Mouse (Mus musculus): ENCODE data around the gene Rnf167.

Rnf167 gene

DNA sequence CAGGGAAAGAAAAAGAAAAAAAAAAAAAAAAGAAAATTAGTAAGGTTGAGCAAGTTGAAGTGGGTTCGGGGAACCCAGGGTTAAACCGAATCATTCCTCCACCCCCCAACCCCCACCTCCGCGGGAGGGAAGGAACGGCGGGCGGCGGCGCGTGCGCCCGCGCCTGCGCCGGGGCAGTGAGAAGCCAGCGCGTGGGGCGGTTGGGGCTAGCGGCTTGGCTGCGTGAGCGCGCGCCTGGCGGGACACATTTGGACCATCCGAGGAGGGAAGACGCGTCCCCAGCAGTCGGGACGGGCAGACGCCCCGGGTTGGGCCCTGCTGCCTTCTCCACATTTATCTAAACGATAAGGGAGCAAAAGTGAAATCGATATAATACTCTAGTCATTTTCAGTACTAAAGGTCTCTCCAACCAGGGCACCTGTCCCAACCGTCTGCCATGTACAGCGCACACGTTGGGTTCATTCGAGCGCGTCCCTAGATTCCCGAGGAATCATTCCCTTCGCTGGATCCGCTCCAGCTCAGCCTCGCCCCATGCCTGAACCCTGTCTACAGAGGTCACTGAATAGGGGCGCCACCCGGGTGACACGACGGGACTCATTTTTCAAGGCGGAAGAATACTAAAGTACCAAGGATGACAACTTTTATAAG, 8.0 kb downstream of the Rnf167 start:
- DNase-seq (ENCODE audit: low spot score in 2 of 2): peak in 1 of 2 experiments; percentile 64

DNA sequence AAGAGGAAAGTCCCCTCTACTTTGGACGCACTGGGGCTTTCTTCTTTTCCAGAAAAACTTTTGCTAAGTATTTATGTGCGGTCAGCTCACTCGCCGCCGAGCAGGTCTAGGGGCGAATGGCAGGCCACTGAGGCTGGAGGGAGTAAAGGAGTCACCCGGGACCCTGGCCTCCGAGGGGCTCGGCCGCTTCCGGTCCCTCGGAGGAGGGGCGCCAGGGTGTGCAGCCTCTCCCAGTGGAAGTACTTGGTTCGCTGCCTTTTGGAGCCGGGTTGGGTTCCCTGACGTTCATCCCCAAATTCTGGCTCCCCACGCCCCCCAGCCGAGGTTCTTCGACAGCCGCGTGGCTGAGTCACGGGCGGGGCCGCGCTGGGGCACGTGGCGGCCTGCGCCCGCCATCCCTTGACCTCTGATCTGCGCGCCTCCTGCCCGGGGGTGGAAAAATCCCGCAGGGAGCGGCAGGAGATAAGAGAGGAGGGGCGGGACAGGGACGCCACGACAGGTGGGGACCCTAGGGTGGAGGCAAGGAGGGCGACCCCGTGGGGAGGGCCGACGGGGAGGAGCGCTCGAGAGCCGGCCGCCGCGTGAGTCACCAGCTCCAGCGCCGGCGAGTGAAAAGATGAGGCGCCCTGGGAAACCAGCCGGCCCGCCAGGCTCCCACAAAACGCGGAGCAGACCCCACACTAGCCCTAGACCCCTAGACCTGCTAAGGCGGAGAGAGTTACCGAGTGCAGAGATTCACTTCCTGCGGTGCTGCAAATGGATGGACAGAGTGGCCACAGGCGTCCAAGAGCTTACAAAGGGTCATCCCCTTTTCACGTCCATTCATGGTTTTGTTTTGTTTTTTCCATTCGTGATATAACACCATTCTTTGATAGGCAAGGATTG, 8.8 kb downstream of the Rnf167 start:
- DNase-seq (ENCODE audit: low spot score in 2 of 2): no peak

DNA sequence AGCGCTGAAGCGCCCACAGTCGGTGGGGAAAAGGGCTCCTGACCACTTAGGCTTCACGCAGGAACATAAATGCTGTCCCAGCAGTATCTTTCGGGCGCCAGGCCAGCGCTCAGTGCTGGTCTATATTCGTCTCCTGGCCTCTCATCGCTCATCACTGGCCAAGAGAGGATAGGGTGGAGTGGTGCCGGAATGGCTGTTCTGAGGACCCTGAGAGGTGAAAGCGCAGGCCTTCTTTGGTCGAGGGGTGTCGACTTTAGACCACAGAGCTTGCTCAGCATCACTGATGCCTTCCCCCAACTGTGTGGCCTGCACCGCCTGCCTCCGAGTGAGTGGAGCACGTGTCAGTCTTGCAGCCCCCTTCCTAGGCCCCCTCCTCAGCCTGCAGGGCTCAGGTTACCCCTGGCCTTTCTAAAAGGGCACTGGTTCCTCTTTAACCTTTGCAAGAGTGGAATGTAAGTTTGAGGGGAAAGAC, 9.5 kb downstream of the Rnf167 start:
- DNase-seq (ENCODE audit: low spot score in 2 of 2): no peak

DNA sequence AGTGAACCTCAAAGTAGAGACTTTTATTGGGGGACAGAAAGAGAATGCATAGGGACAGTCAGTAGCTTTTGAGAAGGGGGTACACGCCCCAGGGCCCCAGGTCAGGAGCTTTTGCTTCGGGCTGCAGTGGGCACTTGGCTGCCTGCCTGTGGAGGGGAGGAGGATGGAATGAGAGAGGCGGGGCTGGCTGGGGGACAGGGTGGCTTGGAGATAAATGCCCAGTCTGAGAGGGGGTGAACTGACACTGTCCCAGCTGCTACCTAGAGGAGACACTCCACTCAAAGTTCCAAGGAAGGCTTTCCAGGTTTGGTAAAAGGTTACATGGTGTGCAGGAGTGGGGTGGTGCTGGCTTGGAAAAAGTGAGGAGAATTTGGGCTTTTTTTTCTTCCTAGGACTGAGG, 9.9 kb downstream of the Rnf167 start, which contains the start of gene Eno3:
Gene Eno3 (plus strand): TSS at position 239 of the 400 bp plus-strand sequence.
- DNase-seq (ENCODE audit: low spot score in 2 of 2): no peak

DNA sequence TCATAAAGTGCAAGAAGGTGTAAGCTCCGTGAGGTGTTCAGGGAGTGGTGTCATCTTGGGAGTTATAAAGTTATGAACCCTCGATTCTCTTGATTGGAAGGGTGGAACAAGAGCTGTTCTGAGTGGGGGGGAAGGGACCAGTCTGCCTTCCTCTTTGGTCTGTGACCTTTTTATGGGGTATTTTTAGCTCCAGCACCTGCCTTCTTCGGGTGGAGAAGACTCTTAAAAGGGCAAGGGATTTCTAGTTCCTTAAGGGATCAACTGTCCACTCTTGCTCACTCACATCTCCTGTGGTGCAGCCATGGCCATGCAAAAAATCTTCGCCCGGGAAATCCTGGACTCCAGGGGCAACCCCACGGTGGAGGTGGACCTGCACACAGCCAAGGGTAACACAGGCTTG, 10.5 kb downstream of the Rnf167 start:
- no peak for DNase-seq (ENCODE audit: low spot score in 2 of 2)

DNA sequence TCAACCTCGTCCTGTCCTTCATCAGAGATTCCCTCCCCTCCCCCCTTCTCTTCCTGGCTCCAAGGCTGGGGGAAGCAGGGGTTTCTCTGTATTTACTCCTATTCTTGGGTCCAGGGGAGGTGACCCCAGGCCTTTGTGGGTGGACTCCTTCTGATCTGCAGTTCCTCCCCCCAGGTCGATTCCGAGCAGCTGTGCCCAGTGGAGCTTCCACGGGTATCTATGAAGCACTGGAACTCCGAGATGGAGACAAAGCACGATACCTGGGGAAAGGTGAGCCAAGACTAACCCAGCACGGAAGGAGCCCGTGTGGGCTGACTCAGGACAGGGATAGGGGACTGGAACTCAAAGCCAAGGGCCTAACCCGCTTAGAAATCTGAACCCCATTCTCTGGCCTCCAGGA, 11.0 kb downstream of the Rnf167 start:
- no peak for DNase-seq (ENCODE audit: low spot score in 2 of 2)

DNA sequence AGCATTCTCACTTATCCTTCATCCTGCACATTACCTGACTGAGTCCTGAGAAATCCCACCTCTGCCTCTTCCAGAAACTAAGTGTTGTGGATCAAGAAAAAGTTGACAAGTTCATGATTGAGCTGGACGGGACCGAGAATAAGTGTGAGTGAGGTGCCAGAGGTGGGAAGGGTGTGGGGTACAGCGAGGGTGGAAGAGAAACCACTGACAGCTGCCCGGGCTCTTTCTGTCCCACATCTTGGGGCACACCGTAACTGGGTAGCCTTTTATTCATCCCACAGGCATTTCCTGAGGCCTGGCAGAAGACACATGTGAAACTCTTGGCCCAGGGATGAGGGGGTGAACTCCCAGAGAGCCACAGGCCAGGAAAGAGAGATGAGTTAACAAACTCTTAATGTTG, 11.5 kb downstream of the Rnf167 start:
- DNase-seq (ENCODE audit: low spot score in 2 of 2): no peak

DNA sequence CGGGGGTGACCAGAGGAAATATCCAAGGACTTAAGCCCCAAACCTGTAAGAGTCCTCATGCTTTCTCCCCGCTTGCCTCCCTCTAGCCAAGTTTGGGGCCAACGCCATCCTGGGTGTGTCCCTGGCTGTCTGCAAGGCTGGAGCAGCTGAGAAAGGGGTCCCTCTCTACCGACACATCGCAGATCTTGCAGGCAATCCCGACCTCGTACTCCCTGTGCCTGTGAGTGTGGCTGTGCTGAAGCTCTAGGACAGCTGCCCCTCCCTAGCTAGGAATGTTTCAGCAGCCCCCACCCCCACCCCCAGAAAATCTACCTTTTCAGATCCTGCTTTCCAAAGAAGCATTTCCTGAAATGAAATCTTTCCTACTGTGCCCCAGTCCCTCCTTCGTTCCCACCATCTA, 11.9 kb downstream of the Rnf167 start:
- no peak for DNase-seq (ENCODE audit: low spot score in 2 of 2)

DNA sequence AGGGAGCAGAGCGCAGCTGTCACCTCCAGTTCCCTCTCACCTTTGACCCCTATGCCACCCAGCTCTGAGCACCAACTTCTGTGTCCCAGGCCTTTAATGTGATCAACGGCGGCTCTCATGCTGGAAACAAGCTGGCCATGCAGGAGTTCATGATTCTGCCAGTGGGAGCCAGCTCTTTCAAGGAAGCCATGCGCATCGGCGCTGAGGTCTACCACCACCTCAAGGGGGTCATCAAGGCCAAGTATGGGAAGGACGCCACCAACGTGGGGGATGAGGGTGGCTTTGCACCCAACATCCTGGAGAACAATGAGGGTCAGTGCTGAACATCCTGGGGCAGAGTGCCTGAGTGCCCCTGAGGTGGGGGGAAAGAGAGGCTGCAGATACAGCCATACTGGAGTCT, 13.5 kb downstream of the Rnf167 start:
- no peak for DNase-seq (ENCODE audit: low spot score in 2 of 2)

DNA sequence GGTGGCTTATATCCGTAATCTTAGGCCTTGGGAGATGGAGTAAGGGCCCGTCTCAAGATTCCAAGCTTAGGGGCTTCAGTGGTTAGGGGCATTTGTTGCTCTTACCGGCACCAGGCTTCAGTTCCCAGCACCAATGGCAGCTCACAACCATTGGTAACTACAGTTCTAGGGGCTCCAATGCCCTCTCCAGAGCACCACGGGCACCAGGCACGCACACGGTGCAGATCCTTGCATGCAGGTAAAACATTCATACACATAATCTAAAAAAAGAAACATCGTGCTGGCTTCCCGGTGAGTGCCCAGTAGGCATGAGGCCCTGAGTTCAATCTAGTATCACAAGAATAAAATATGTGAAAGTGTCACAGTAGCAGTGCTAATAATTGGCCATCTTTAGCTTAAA, 16.1 kb downstream of the Rnf167 start:
- DNase-seq (ENCODE audit: low spot score in 2 of 2): no peak

DNA sequence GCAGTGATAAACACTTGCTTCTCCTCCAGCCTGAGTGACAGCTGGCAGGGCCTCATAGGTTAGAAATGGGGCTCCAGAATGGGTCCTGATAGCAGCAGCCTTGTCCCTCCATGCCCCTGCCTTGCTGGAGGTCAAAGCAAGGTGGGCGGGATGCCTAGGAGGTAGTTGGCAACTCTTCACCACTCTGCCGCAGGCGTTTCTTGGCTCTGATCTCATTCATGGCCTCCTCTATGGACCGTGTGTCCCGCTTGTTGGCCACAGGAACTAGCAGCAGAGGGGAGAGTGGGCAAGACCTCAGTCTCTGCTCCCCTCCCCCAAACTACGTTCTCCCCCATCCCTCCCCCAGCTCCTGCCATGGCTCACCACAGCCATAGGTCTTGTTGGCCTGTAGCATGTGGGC, 16.9 kb downstream of the Rnf167 start:
- no peak for DNase-seq (ENCODE audit: low spot score in 2 of 2)

DNA sequence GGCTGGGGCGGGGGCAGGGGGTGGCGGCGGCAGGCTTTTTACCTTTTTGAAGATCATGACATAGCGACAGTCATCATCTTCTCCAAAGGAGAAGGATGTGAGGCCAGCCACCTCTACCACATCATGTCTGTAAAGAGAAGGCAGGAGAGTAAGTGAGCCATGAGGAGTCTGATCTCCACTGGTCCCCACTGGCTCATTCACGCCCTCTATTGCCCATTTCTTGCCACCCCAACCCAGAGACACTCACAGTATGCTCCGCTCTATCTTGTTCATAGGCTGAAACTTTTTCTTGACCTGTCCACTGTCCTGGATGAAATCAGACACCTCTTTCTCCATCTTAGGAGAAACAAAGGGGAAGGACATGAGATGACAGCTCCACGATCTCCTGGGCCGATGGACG, 17.7 kb downstream of the Rnf167 start:
- DNase-seq (ENCODE audit: low spot score in 2 of 2): no peak

DNA sequence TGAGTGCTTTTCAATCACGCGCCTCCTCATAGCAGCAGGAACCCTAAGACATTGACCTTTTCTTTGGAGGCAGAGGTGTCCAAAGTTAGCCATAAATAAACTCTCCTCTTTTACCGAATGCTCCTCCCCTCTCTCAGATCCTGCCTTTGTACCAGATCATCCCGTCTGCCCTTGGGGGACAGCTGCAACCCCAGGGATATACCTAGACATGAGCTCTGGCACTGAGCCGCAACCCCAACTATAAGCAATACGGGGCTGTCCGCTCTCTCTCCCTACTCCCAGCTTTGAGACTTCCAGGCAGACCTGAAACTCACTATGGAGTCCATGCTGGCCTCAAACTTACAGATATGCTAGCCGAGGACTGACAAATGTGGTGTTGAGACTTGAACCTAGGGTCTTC, 19.7 kb downstream of the Rnf167 start:
- no peak for DNase-seq (ENCODE audit: low spot score in 2 of 2)

DNA sequence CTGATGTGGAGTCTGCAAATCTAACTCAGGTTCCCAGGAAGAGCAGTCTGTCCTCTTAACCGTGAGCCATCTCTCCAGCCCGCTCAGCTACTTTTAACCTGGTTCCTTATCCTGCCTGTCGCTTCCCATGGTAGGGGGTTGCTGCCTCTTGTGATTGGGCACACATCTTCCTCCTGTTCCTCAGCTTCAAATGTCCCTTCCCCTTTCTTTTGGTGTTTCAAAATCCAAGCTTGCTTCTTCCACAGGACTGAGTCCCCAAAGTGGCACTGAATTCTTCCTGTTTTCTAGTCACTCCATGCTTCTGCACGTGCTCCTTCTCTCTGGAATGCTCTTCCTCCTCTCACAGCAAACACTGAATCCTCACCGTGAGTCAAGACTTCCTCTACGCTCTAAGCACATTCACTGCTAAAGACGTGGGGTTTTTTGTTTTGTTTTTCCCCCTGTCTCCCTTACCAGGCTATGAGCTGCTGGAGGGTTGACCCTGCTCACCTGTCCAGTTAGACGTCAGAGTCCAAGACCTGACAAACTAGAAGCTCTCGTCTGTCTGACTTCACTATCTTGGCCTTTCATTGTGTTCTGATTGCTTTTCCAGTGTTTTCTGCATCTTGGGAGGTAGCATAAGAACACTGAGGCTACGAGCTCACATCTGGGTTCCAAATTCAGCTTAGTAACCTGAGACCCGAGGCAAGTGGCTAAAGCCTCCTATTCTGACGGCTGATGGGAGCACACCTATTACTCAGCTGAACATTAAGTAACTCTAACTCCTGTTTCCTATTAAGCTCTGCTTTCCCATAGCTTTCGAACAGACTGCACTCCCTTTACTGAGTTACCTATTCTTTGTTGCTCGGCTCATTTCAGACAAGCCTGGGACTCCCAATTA, 20.5 kb downstream of the Rnf167 start:
- no peak for DNase-seq (ENCODE audit: low spot score in 2 of 2)

DNA sequence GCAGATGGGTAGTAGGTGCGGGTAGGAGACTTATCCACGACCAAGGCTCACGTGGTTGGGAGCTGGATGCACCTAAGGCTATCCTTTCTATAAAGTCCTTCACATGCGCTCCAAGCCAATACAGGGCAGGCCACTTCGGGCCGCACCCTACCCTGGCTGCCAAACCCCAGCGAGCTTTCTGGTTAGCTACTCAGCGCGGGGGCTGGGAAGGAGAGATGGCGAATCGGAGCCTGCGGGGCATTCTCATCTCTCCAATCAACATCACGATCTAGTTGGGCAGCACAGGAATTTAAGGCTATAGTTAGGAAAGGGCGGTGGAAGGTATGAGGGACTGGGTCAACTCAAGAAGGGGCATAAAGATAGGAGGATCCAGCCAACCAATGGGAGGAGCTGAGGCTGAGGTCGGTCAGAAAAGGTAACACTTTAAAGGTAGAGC, 21.3 kb downstream of the Rnf167 start:
- DNase-seq (ENCODE audit: low spot score in 2 of 2): no peak

DNA sequence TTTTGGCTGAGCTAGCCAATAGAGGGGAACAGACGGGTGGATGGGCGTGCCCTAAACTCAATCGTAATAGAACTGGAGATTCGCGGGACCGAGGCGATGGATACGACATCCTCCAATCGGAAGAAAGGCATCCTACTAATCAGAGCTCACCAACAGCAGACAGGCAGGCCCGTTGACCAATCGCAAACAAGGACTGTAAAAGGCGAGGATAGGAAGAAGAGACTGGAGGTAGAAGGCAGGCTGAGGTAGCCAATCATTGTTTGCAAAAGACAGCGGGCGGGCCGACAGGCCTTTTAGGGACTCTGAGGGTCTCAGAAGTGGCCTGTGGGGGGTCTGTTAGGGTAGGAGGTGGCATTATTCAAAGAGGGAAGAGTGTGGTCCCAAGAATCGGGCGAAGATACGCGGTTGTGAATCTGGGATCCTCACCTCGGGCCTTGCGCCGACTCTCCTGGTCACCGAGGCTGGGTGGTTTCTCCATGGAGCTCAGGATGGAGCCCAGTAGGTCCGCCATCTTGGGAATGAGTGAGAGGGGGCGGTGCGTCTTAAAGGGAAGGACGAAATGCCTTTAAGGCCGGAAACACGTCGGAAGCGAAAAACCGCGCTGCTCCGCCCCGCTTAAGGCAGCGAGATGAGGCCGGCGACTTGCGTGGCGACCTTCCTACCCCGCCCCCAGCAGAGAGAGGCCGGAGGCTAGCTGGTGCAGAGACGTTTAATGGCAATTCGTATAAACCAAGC, 21.9 kb downstream of the Rnf167 start, which contains the start of gene Spag7:
Gene Spag7 (minus strand): TSS at position 646 of the 735 bp plus-strand sequence.
- DNase-seq (ENCODE audit: low spot score in 2 of 2): peak; percentile 99

DNA sequence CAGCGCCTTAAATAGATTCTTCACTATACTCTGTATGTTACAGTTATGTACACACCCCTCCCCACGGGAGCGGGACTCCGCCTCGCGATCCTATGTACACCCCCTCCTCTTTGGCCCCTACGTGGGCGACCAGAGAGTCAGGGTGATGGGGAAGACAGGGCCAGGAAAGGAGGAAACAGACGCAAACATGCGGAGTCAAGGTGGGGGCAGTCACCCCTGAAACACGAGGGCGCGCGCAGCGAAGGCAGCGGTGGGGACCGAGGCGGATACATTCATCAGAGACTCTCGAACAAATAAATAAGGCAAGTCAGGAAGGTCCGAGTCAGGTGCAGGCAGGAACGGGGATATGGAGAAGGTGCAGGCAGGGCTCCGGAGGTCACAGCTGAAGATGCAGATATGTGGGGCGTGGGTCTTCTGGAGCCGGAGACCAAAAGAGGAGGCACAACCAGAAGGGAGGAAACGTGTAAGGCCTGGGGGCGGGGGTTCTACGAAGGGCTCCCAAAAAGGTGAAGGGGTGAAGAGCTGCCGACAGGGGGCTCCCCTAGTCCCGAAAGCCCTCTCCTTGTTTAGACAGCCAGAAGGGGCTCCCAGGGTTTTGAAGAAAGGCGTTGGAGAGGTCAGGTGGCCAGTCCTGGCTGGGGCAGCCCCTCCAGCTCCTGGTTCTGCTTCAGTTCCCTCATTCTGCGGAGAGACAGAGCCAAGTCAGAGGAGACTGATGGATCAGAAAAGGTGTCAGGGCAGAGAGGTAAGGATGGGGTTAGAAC, 22.7 kb downstream of the Rnf167 start:
- DNase-seq (ENCODE audit: low spot score in 2 of 2): peak in 1 of 2 experiments; percentile 78

DNA sequence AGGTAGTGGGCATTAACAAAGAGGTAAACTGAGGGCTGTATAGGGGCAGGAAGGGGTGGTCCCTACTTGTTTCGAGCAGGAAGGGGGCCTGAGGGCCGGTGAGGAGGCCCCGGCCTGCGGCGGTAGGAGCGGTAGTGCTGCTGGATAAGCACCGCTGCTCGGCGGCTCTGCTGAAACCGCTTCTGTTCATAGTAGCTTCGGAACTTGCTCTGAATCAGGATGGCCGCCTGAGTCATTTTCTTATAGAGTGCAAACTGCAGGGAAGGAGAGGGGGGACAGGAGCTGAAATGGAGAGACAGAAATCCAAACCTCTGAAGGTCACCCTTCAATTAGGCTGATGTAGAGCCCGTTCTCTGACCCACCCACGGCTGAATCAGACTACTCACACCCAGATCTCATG, 23.4 kb downstream of the Rnf167 start:
- peak in 1 of 2 experiments; percentile 30 for DNase-seq (ENCODE audit: low spot score in 2 of 2)

DNA sequence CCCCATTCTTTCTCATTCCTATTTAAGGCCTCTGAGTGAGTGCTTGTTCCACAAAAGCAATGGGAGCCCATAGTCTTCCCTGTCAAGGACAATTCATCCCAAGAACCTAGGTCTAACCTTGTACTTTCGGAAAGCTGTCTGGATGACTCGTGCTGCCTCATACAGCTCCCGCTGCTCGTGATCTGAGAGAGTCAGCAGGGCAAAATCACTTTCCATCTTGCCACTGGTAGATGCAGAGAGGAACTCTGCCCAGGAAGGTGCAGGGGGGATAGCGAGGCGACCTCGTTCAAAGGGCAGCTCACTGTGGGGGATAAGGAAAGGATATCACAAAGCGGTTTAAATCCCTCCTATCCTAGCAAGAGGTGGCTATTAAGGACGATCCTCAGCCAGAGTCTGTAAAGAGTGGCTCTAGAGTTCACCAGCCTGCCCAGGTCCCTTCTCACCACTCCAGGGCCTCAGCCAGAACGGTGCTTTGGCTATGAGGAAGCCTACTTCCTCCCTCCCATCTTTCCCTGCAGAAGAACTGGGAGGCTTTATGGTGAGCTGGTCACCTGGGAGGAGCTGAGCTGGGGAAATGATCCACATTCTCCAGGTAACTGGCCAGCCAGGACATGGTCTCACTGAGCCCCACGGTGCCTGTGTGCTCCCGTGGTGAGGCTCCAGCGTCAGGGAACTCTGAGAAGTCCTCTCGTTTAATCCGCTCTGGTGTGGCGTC, 24.5 kb downstream of the Rnf167 start:
- DNase-seq (ENCODE audit: low spot score in 2 of 2): no peak

DNA sequence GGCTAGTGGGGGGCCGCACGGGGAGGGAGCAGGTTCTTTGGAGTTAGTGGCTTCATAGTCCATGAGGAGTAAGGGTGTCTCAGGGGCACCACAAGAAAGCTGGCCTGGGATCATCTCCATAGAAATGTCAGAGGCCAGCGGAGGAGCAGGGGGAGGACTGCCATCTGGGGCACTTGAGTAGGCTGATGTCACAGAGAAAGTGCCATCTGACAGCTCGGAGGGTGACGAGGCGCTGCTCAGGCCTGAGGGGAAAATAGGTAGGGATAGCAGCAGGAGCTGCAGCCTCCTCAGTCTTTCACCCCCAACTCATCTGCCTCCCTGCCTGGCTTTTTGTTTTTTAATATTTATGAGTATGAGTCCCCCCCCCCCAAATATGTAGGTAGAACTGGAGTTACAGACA, 27.0 kb downstream of the Rnf167 start:
- DNase-seq (ENCODE audit: low spot score in 2 of 2): no peak

Measured in left cerebral cortex, adult 9 months (tissue).